Comparison of ENCODE assay signal across 8 mouse cellular contexts in genomic region chrX:13207512-13208341, GRCm38 (mm10).
DNase-seq lines count a peak whose midpoint lies in the region; ATAC-seq and TF ChIP-seq lines count a peak whose summit lies in the region.

No protein-coding gene starts in this region.

- no peaks in the 10 kb centered on the region for H3K9me3 ChIP-seq in embryonic facial prominence, embryonic 14.5 days (ENCODE audit: control insufficient read depth, low read length)
- H3K9me3 ChIP-seq in limb, embryonic 13.5 days, result no peaks in the 10 kb centered on the region
- H3K9me3 ChIP-seq in midbrain, embryonic 15.5 days, result no peaks in the 10 kb centered on the region

- H3K27me3 ChIP-seq in embryonic facial prominence, embryonic 14.5 days (replicated peaks; ENCODE audit: control insufficient read depth, insufficient read depth, low read length), result no peaks in the 10 kb centered on the region
- no peaks in the 10 kb centered on the region for H3K27me3 ChIP-seq in limb, embryonic 13.5 days
- H3K27me3 ChIP-seq in midbrain, embryonic 15.5 days (replicated peaks), result no peaks in the 10 kb centered on the region; the same call in 1 of the 2 replicates

- TF ChIP-seq CTCF in bone marrow, adult 2 months (IDR thresholded peaks at IDR 0.05; ENCODE audit: control insufficient read depth, insufficient read depth, low read length), result peak; percentile 93

- DNase-seq in A20 (ENCODE audit: low read depth, low spot score), result peak; percentile 88
- DNase-seq in embryonic facial prominence, embryonic 14.5 days (ENCODE audit: low spot score), result peak; percentile 92
- DNase-seq in heart, adult 8-10 months (ENCODE audit: low spot score), result peak; percentile 89
- peak; percentile 89 for DNase-seq in kidney, adult 9 months
- peak; percentile 69 to 74 for DNase-seq in spleen, adult 18-20 months

- peak overlapping the region; percentile 55 for H3K9ac ChIP-seq in embryonic facial prominence, embryonic 14.5 days (ENCODE audit: low read depth, low read length)
- H3K9ac ChIP-seq in limb, embryonic 13.5 days, result peak overlapping the region; percentile 51
- H3K9ac ChIP-seq in midbrain, embryonic 15.5 days, result peak overlapping the region; percentile 46; the same call in 1 of the 2 replicates

- no peak overlapping the region for H3K27ac ChIP-seq in bone marrow, adult 2 months (ENCODE audit: control insufficient read depth, insufficient read depth, low read depth, low read length, poor library complexity)
- H3K27ac ChIP-seq in embryonic facial prominence, embryonic 14.5 days (replicated peaks; ENCODE audit: low read depth, low read length), result no peak overlapping the region; the same call in 1 of the 2 replicates
- H3K27ac ChIP-seq in limb, embryonic 13.5 days, result no peak overlapping the region
- peak overlapping the region; percentile 79 for H3K27ac ChIP-seq in midbrain, embryonic 15.5 days

- TF ChIP-seq POLR2A in bone marrow, adult 2 months (IDR thresholded peaks at IDR 0.05; ENCODE audit: borderline replicate concordance, control insufficient read depth, low read depth, low read length), result no peak

- H3K4me3 ChIP-seq in bone marrow, adult 2 months (replicated peaks; ENCODE audit: control insufficient read depth, low read depth, low read length), result peak overlapping the region; percentile 8
- peak overlapping the region; percentile 33 for H3K4me3 ChIP-seq in embryonic facial prominence, embryonic 14.5 days (ENCODE audit: low read depth, low read length)
- H3K4me3 ChIP-seq in limb, embryonic 13.5 days, result peak overlapping the region; percentile 34
- H3K4me3 ChIP-seq in midbrain, embryonic 15.5 days, result peak overlapping the region; percentile 30

- peak; percentile 94 for ATAC-seq in embryonic facial prominence, embryonic 14.5 days (ENCODE audit: low read depth)
- ATAC-seq in limb, embryonic 13.5 days (ENCODE audit: low FRiP score, low read depth), result peak; percentile 93
- ATAC-seq in midbrain, embryonic 15.5 days (replicated peaks), result peak; percentile 96

- no peaks in the 10 kb centered on the region for H3K36me3 ChIP-seq in embryonic facial prominence, embryonic 14.5 days (ENCODE audit: control insufficient read depth, insufficient read depth, low read length)
- H3K36me3 ChIP-seq in limb, embryonic 13.5 days, result no peaks in the 10 kb centered on the region
- no peaks in the 10 kb centered on the region for H3K36me3 ChIP-seq in midbrain, embryonic 15.5 days (replicated peaks)

- no peaks in the 10 kb centered on the region for H3K4me1 ChIP-seq in bone marrow, adult 2 months (ENCODE audit: control insufficient read depth, insufficient read depth, low read length)
- no peaks in the 10 kb centered on the region for H3K4me1 ChIP-seq in embryonic facial prominence, embryonic 14.5 days (ENCODE audit: control insufficient read depth, insufficient read depth, low read length)
- no peaks in the 10 kb centered on the region for H3K4me1 ChIP-seq in limb, embryonic 13.5 days
- no peaks in the 10 kb centered on the region for H3K4me1 ChIP-seq in midbrain, embryonic 15.5 days

- peak overlapping the region; percentile 52 for H3K4me2 ChIP-seq in embryonic facial prominence, embryonic 14.5 days (ENCODE audit: low read depth, low read length)
- H3K4me2 ChIP-seq in limb, embryonic 13.5 days (replicated peaks), result peak overlapping the region; percentile 55
- peak overlapping the region; percentile 47 for H3K4me2 ChIP-seq in midbrain, embryonic 15.5 days

- WGBS in bone marrow, adult 2 months, result 27% methylated on average over 23 of the region's 23 CpGs
- 20% methylated on average over 17 of the region's 23 CpGs for WGBS in embryonic facial prominence, embryonic 14.5 days
- WGBS in limb, embryonic 13.5 days, result 24% methylated on average over 23 of the region's 23 CpGs
- 32% methylated on average over 23 of the region's 23 CpGs for WGBS in midbrain, embryonic 15.5 days
